Mouse (Mus musculus): ENCODE measurements at regions not wholly inside any gene's neighbourhood (a gene's known extent, or its start where the extent isn't known, plus 50 kb on each side); places are given as distances from the start of the nearest gene placed in this dataset.

GRCm38 (mm10) chr13:40525501-40525900 lies 164.3 kb upstream of the Ofcc1 start:
- no peak overlapping the region for H3K9ac ChIP-seq (ENCODE audit: low read length)
- no peaks in the 10 kb centered on the region for H3K27me3 ChIP-seq (ENCODE audit: control insufficient read depth, insufficient read depth, low read length)
- no peak overlapping the region for H3K27ac ChIP-seq (ENCODE audit: low read length)
- ATAC-seq (ENCODE audit: insufficient read depth, low FRiP score): no peak
- no peaks in the 10 kb centered on the region for H3K4me1 ChIP-seq (ENCODE audit: control insufficient read depth, insufficient read depth, low read length)
- H3K4me3 ChIP-seq (replicated peaks; ENCODE audit: low read length): no peak overlapping the region
- H3K9me3 ChIP-seq (replicated peaks; ENCODE audit: control insufficient read depth, low read length): no peaks in the 10 kb centered on the region
- no peaks in the 10 kb centered on the region for H3K36me3 ChIP-seq (ENCODE audit: control insufficient read depth, insufficient read depth, low read length)
- H3K4me2 ChIP-seq (ENCODE audit: low read depth, low read length): no peak overlapping the region

- Histone ChIP-seq H3K4me2 (ENCODE audit: low read depth, low read length) (no peak overlapping the region), H3K27ac (ENCODE audit: low read length) (no peak overlapping the region), H3K27me3 (ENCODE audit: control insufficient read depth, insufficient read depth, low read length) (no peaks in the 10 kb centered on the region), H3K36me3 (ENCODE audit: control insufficient read depth, insufficient read depth, low read length) (no peaks in the 10 kb centered on the region), H3K9me3 (replicated peaks; ENCODE audit: control insufficient read depth, low read length) (no peaks in the 10 kb centered on the region), H3K9ac (ENCODE audit: low read length) (no peak overlapping the region), H3K4me3 (replicated peaks; ENCODE audit: low read length) (no peak overlapping the region), H3K4me1 (ENCODE audit: control insufficient read depth, insufficient read depth, low read length) (no peaks in the 10 kb centered on the region)
- 61% methylated on average over 2 of the region's 2 CpGs for WGBS
- no peak for ATAC-seq (ENCODE audit: insufficient read depth, low FRiP score)
These were observed 161.9 kb upstream of the Ofcc1 start for GRCm38 (mm10) chr13:40523115-40523514.

DNA sequence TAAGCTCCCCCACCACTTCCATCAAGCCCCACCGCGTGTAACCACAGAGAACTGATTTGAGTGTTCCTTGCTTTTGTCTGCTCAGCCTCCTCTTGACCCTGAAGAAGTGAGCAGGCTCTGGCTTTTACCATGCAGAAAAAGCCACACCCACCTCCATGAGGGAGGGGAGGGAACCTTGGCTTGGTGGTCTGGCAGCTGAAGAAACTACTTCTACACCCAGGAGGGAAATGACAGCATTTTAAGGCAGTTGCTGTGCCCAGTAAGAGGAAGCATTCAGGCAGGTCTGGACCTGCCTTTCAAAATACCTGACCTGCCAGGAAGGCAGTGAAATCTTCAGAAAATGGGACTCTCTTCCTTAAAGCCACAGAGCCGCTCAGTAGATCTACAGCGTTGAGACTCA lies 156.9 kb upstream of the Ofcc1 start:
- no peak overlapping the region for H3K9ac ChIP-seq (ENCODE audit: low read length)
- no peak overlapping the region for H3K4me2 ChIP-seq (ENCODE audit: low read depth, low read length)
- ATAC-seq (ENCODE audit: insufficient read depth, low FRiP score): no peak
- no peaks in the 10 kb centered on the region for H3K36me3 ChIP-seq (ENCODE audit: control insufficient read depth, insufficient read depth, low read length)
- H3K4me1 ChIP-seq (ENCODE audit: control insufficient read depth, insufficient read depth, low read length): no peaks in the 10 kb centered on the region
- whole genome bisulfite sequencing: 59% methylated on average over 4 of the region's 4 CpGs
- H3K27ac ChIP-seq (ENCODE audit: low read length): peak overlapping the region; percentile 14; the same call in 1 of the 2 replicates
- no peaks in the 10 kb centered on the region for H3K27me3 ChIP-seq (ENCODE audit: control insufficient read depth, insufficient read depth, low read length)
- no peak overlapping the region for H3K4me3 ChIP-seq (replicated peaks; ENCODE audit: low read length)
- no peaks in the 10 kb centered on the region for H3K9me3 ChIP-seq (replicated peaks; ENCODE audit: control insufficient read depth, low read length)

DNA sequence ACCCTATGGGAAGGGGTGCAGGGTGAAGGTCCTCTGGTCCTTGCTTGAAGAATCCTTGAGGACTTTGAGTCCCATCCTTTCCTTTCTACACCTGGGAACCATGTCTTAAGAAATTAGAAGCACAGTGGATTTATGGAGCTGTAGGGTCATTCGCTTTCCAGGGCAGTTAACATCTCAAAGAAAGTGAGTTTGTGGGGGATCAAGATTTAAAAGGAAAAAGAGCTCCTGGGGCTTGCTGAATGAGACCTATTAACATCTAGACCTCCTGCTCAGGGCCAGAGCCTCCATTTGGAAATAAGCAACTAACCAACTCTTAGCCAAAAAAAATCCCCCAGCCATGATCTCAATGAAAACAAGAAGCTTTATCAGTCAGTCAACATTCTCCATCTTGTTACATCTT lies 148.0 kb upstream of the Ofcc1 start:
- Histone ChIP-seq H3K9me3 (replicated peaks; ENCODE audit: control insufficient read depth, low read length) (no peaks in the 10 kb centered on the region), H3K9ac (ENCODE audit: low read length) (no peak overlapping the region), H3K27me3 (ENCODE audit: control insufficient read depth, insufficient read depth, low read length) (no peaks in the 10 kb centered on the region), H3K27ac (ENCODE audit: low read length) (no peak overlapping the region), H3K4me3 (replicated peaks; ENCODE audit: low read length) (no peak overlapping the region), H3K36me3 (ENCODE audit: control insufficient read depth, insufficient read depth, low read length) (no peaks in the 10 kb centered on the region), H3K4me1 (ENCODE audit: control insufficient read depth, insufficient read depth, low read length) (no peaks in the 10 kb centered on the region), H3K4me2 (ENCODE audit: low read depth, low read length) (no peak overlapping the region)
- 69% methylated on average over 1 of the region's 1 CpGs for WGBS
- ATAC-seq (ENCODE audit: insufficient read depth, low FRiP score): no peak

GRCm38 (mm10) chr13:40480830-40481229 lies 119.6 kb upstream of the Ofcc1 start:
- no peaks in the 10 kb centered on the region for H3K27me3 ChIP-seq (ENCODE audit: control insufficient read depth, insufficient read depth, low read length)
- H3K36me3 ChIP-seq (ENCODE audit: control insufficient read depth, insufficient read depth, low read length): no peaks in the 10 kb centered on the region
- no peak overlapping the region for H3K9ac ChIP-seq (ENCODE audit: low read length)
- no peaks in the 10 kb centered on the region for H3K4me1 ChIP-seq (ENCODE audit: control insufficient read depth, insufficient read depth, low read length)
- no peak overlapping the region for H3K27ac ChIP-seq (ENCODE audit: low read length)
- no peak overlapping the region for H3K4me2 ChIP-seq (ENCODE audit: low read depth, low read length)
- H3K9me3 ChIP-seq (replicated peaks; ENCODE audit: control insufficient read depth, low read length): no peaks in the 10 kb centered on the region
- no peak overlapping the region for H3K4me3 ChIP-seq (replicated peaks; ENCODE audit: low read length)
- 38% methylated on average over 7 of the region's 7 CpGs for WGBS
- ATAC-seq (ENCODE audit: insufficient read depth, low FRiP score): no peak

- Histone ChIP-seq H3K36me3 (ENCODE audit: control insufficient read depth, insufficient read depth, low read length) (no peaks in the 10 kb centered on the region), H3K27me3 (ENCODE audit: control insufficient read depth, insufficient read depth, low read length) (no peaks in the 10 kb centered on the region), H3K4me3 (replicated peaks; ENCODE audit: low read length) (no peak overlapping the region), H3K27ac (ENCODE audit: low read length) (no peak overlapping the region), H3K4me1 (ENCODE audit: control insufficient read depth, insufficient read depth, low read length) (no peaks in the 10 kb centered on the region), H3K9me3 (replicated peaks; ENCODE audit: control insufficient read depth, low read length) (no peaks in the 10 kb centered on the region), H3K4me2 (ENCODE audit: low read depth, low read length) (no peak overlapping the region), H3K9ac (ENCODE audit: low read length) (no peak overlapping the region)
- WGBS: 54% methylated on average over 3 of the region's 3 CpGs
- peak; percentile 47; the same call in 1 of the 2 replicates for ATAC-seq (ENCODE audit: insufficient read depth, low FRiP score)
These were observed 111.4 kb upstream of the Ofcc1 start for GRCm38 (mm10) chr13:40472683-40473082.

GRCm38 (mm10) chr13:40469162-40469561 lies 107.9 kb upstream of the Ofcc1 start:
- WGBS: 81% methylated on average over 7 of the region's 7 CpGs
- no peaks in the 10 kb centered on the region for H3K4me1 ChIP-seq (ENCODE audit: control insufficient read depth, insufficient read depth, low read length)
- H3K36me3 ChIP-seq (ENCODE audit: control insufficient read depth, insufficient read depth, low read length): no peaks in the 10 kb centered on the region
- H3K9me3 ChIP-seq (replicated peaks; ENCODE audit: control insufficient read depth, low read length): no peaks in the 10 kb centered on the region
- H3K27ac ChIP-seq (ENCODE audit: low read length): no peak overlapping the region
- ATAC-seq (ENCODE audit: insufficient read depth, low FRiP score): no peak
- H3K4me3 ChIP-seq (replicated peaks; ENCODE audit: low read length): no peak overlapping the region
- no peaks in the 10 kb centered on the region for H3K27me3 ChIP-seq (ENCODE audit: control insufficient read depth, insufficient read depth, low read length)
- H3K4me2 ChIP-seq (ENCODE audit: low read depth, low read length): no peak overlapping the region
- H3K9ac ChIP-seq (ENCODE audit: low read length): no peak overlapping the region

DNA sequence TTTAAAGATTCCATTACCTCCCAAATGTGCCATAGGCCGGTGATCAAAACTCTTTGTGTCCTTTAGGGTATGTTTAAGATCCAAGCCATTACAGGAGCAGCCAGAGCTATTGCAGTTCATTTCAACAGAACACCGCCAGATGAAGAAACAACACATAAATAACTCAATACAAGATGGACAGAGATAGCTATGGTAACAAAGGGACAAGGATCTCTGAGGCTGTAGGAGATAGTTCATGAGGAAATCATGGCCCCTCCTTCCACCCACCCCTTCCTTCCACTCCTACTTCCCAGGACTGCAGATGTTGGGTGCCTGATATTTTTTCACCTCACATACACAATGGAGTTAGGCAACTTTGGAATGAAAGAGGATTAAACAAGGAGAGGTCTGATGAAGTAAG lies 92.1 kb upstream of the Ofcc1 start:
- Histone ChIP-seq H3K27ac (ENCODE audit: low read length) (no peak overlapping the region), H3K9ac (ENCODE audit: low read length) (no peak overlapping the region), H3K4me3 (replicated peaks; ENCODE audit: low read length) (no peak overlapping the region), H3K9me3 (replicated peaks; ENCODE audit: control insufficient read depth, low read length) (no peaks in the 10 kb centered on the region), H3K4me2 (ENCODE audit: low read depth, low read length) (no peak overlapping the region), H3K27me3 (ENCODE audit: control insufficient read depth, insufficient read depth, low read length) (no peaks in the 10 kb centered on the region), H3K36me3 (ENCODE audit: control insufficient read depth, insufficient read depth, low read length) (no peaks in the 10 kb centered on the region), H3K4me1 (ENCODE audit: control insufficient read depth, insufficient read depth, low read length) (no peaks in the 10 kb centered on the region)
- WGBS: 85% methylated on average over 2 of the region's 2 CpGs
- no peak for ATAC-seq (ENCODE audit: insufficient read depth, low FRiP score)

DNA sequence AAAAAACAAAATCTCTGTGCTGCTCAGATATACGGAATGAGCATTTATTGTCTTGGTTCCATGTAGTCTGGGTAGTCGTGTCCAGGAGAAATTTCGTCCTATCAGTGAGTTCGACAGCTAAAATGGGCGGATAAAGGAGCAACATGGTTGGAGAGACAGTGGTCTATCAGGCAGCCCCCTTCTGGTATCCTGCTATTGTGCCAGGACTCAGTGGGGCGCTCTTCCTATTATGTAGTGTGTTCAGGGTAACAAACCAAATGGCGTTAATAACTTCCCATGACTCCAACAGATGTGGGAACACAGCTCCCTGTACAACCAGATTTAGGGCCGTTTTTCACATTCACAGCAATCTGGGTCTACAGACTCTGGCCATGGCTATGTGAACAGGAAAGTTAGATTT lies 68.6 kb upstream of the Ofcc1 start:
- Histone ChIP-seq H3K4me2 (ENCODE audit: low read depth, low read length) (no peak overlapping the region), H3K9ac (ENCODE audit: low read length) (no peak overlapping the region), H3K27ac (ENCODE audit: low read length) (no peak overlapping the region), H3K4me1 (ENCODE audit: control insufficient read depth, insufficient read depth, low read length) (no peaks in the 10 kb centered on the region), H3K9me3 (replicated peaks; ENCODE audit: control insufficient read depth, low read length) (no peaks in the 10 kb centered on the region), H3K36me3 (ENCODE audit: control insufficient read depth, insufficient read depth, low read length) (no peaks in the 10 kb centered on the region), H3K4me3 (replicated peaks; ENCODE audit: low read length) (no peak overlapping the region), H3K27me3 (ENCODE audit: control insufficient read depth, insufficient read depth, low read length) (no peaks in the 10 kb centered on the region)
- WGBS: 84% methylated on average over 8 of the region's 8 CpGs
- no peak for ATAC-seq (ENCODE audit: insufficient read depth, low FRiP score)

GRCm38 (mm10) chr13:40423051-40423450 lies 61.8 kb upstream of the Ofcc1 start:
- no peak for ATAC-seq (ENCODE audit: insufficient read depth, low FRiP score)
- no peak overlapping the region for H3K4me3 ChIP-seq (replicated peaks; ENCODE audit: low read length)
- H3K9me3 ChIP-seq (replicated peaks; ENCODE audit: control insufficient read depth, low read length): no peaks in the 10 kb centered on the region
- no peak overlapping the region for H3K9ac ChIP-seq (ENCODE audit: low read length)
- no peaks in the 10 kb centered on the region for H3K4me1 ChIP-seq (ENCODE audit: control insufficient read depth, insufficient read depth, low read length)
- no peaks in the 10 kb centered on the region for H3K36me3 ChIP-seq (ENCODE audit: control insufficient read depth, insufficient read depth, low read length)
- no peaks in the 10 kb centered on the region for H3K27me3 ChIP-seq (ENCODE audit: control insufficient read depth, insufficient read depth, low read length)
- 86% methylated on average over 3 of the region's 3 CpGs for WGBS
- no peak overlapping the region for H3K4me2 ChIP-seq (ENCODE audit: low read depth, low read length)
- no peak overlapping the region for H3K27ac ChIP-seq (ENCODE audit: low read length)

Measured in stomach, embryonic 16.5 days (tissue).